Mouse (Mus musculus) forebrain, embryonic 10.5 days (tissue): ENCODE measurements at regions not wholly inside any gene's neighbourhood (a gene's known extent, or its start where the extent isn't known, plus 50 kb on each side); places are given as distances from the start of the nearest gene placed in this dataset.

Experiments used
- DNase-seq: peaks from one replicate; pipeline ENCODE4 v3.0.0-alpha.2; 2017; ENCODE audit warnings: low spot score; ENCODE audit errors: extremely low spot score
- H3K27ac ChIP-seq: fragments of 300-500 bp; sonication (generic); 2 replicates; pipeline ENCODE4 v1.5.1; 2016; ENCODE audit warnings: mild to moderate bottlenecking
- H3K27me3 ChIP-seq: fragments of 300-500 bp; sonication (generic); 2 replicates; pipeline ENCODE4 v1.6.1; 2016; ENCODE audit warnings: mild to moderate bottlenecking; ENCODE audit not compliant: poor library complexity, severe bottlenecking
- H3K36me3 ChIP-seq: fragments of 300-500 bp; sonication (generic); replicated peaks from 2 replicates; pipeline ENCODE4 v1.6.1; 2016; ENCODE audit warnings: mild to moderate bottlenecking, moderate library complexity
- H3K4me1 ChIP-seq: fragments of 300-500 bp; sonication (generic); 2 replicates; pipeline ENCODE4 v1.6.1; 2016
- H3K4me3 ChIP-seq: fragments of 300-500 bp; sonication (generic); 2 replicates; pipeline ENCODE4 v1.5.1; 2016; ENCODE audit warnings: mild to moderate bottlenecking, moderate library complexity
- H3K9me3 ChIP-seq: fragments of 300-500 bp; sonication (generic); 2 replicates; pipeline ENCODE4 v1.6.1; 2016; ENCODE audit warnings: mild to moderate bottlenecking, moderate library complexity
- WGBS: fragments of 180-500 bp; shearing (Covaris S2); methylation state at CpG from one replicate; pipeline ENCODE4 v1.1.7; 2016; 5-methylcytosine and 5-hydroxymethylcytosine counted together

GRCm38 (mm10) chr11:31524065-31524618 is 147.5 kb downstream of the Bod1 start:
- WGBS: 86% methylated on average over 2 of the region's 2 CpGs
- Histone ChIP-seq H3K9me3 (no peaks in the 10 kb centered on the region), H3K27ac (no peak overlapping the region), H3K4me3 (no peak overlapping the region), H3K4me1 (no peaks in the 10 kb centered on the region), H3K27me3 (no peaks in the 10 kb centered on the region), H3K36me3 (no peaks in the 10 kb centered on the region)
- no peak for DNase-seq

- no peaks in the 10 kb centered on the region for H3K4me1 ChIP-seq
- 78% methylated on average over 2 of the region's 2 CpGs for WGBS
- H3K36me3 ChIP-seq: no peaks in the 10 kb centered on the region
- no peaks in the 10 kb centered on the region for H3K27me3 ChIP-seq
- no peak overlapping the region for H3K27ac ChIP-seq
- no peak overlapping the region for H3K4me3 ChIP-seq
- no peaks in the 10 kb centered on the region for H3K9me3 ChIP-seq
- no peak for DNase-seq
Observed at GRCm38 (mm10) chr11:31522127-31522526, 149.6 kb downstream of the Bod1 start.

- Histone ChIP-seq H3K27ac (no peak overlapping the region), H3K4me1 (no peaks in the 10 kb centered on the region), H3K27me3 (no peaks in the 10 kb centered on the region), H3K36me3 (no peaks in the 10 kb centered on the region), H3K9me3 (no peaks in the 10 kb centered on the region), H3K4me3 (no peak overlapping the region)
- WGBS: 83% methylated on average over 4 of the region's 4 CpGs
- no peak for DNase-seq
Observed at GRCm38 (mm10) chr11:31520909-31521308, 150.8 kb downstream of the Bod1 start.

- H3K4me3 ChIP-seq: no peak overlapping the region
- no peaks in the 10 kb centered on the region for H3K36me3 ChIP-seq
- DNase-seq: no peak
- H3K27me3 ChIP-seq: no peaks in the 10 kb centered on the region
- H3K27ac ChIP-seq: no peak overlapping the region
- H3K4me1 ChIP-seq: no peaks in the 10 kb centered on the region
- 89% methylated on average over 5 of the region's 5 CpGs for WGBS
- no peaks in the 10 kb centered on the region for H3K9me3 ChIP-seq
Observed at GRCm38 (mm10) chr11:31503239-31503916, 133.5 kb upstream of the Stc2 start.

GRCm38 (mm10) chr11:31485429-31485828 is 115.6 kb upstream of the Stc2 start:
- Histone ChIP-seq H3K4me1 (no peaks in the 10 kb centered on the region), H3K36me3 (no peaks in the 10 kb centered on the region), H3K27me3 (no peaks in the 10 kb centered on the region), H3K4me3 (no peak overlapping the region), H3K9me3 (no peaks in the 10 kb centered on the region), H3K27ac (no peak overlapping the region)
- WGBS: 88% methylated on average over 4 of the region's 4 CpGs
- DNase-seq: no peak

- H3K4me1 ChIP-seq: peaks cover 9% of the 10 kb centered on the region; the same call in 1 of the 2 replicates
Observed at GRCm38 (mm10) chr11:31481057-31481340, 111.1 kb upstream of the Stc2 start.

GRCm38 (mm10) chr11:31480225-31481056 is 110.6 kb upstream of the Stc2 start:
- Histone ChIP-seq H3K4me1 (peaks cover 9% of the 10 kb centered on the region; the same call in 1 of the 2 replicates), H3K9me3 (no peaks in the 10 kb centered on the region), H3K27me3 (no peaks in the 10 kb centered on the region), H3K27ac (no peak overlapping the region), H3K4me3 (no peak overlapping the region), H3K36me3 (no peaks in the 10 kb centered on the region)
- no peak for DNase-seq
- WGBS: 81% methylated on average over 5 of the region's 5 CpGs

More at GRCm38 (mm10) chr11:31481057-31481340, 111.1 kb upstream of the Stc2 start:
- no peak for DNase-seq
- H3K9me3 ChIP-seq: no peaks in the 10 kb centered on the region
- no peak overlapping the region for H3K27ac ChIP-seq
- WGBS: 80% methylated on average over 1 of the region's 1 CpGs
- no peaks in the 10 kb centered on the region for H3K36me3 ChIP-seq
- no peak overlapping the region for H3K4me3 ChIP-seq
- no peaks in the 10 kb centered on the region for H3K27me3 ChIP-seq

GRCm38 (mm10) chr11:31477763-31478162 is 107.9 kb upstream of the Stc2 start:
- H3K27me3 ChIP-seq: no peaks in the 10 kb centered on the region
- H3K27ac ChIP-seq: no peak overlapping the region
- no peaks in the 10 kb centered on the region for H3K36me3 ChIP-seq
- H3K4me1 ChIP-seq: peaks cover 18% of the 10 kb centered on the region
- WGBS: 80% methylated on average over 1 of the region's 1 CpGs
- no peaks in the 10 kb centered on the region for H3K9me3 ChIP-seq
- DNase-seq: no peak
- no peak overlapping the region for H3K4me3 ChIP-seq

GRCm38 (mm10) chr11:31477104-31477503 is 107.2 kb upstream of the Stc2 start:
- WGBS: 73% methylated on average over 3 of the region's 3 CpGs
- DNase-seq: no peak
- Histone ChIP-seq H3K27me3 (no peaks in the 10 kb centered on the region), H3K4me1 (peaks cover 18% of the 10 kb centered on the region), H3K27ac (no peak overlapping the region), H3K4me3 (no peak overlapping the region), H3K36me3 (no peaks in the 10 kb centered on the region), H3K9me3 (no peaks in the 10 kb centered on the region)

GRCm38 (mm10) chr11:31473017-31473416 is 103.1 kb upstream of the Stc2 start:
- Histone ChIP-seq H3K4me3 (no peak overlapping the region), H3K9me3 (no peaks in the 10 kb centered on the region)
- 68% methylated on average over 4 of the region's 4 CpGs for WGBS

GRCm38 (mm10) chr11:31470681-31471414 is 101.0 kb upstream of the Stc2 start:
- H3K9me3 ChIP-seq: no peaks in the 10 kb centered on the region
- H3K27me3 ChIP-seq: no peaks in the 10 kb centered on the region
- H3K27ac ChIP-seq: no peak overlapping the region
- 73% methylated on average over 2 of the region's 2 CpGs for WGBS
- no peak for DNase-seq
- no peak overlapping the region for H3K4me3 ChIP-seq
- H3K36me3 ChIP-seq: no peaks in the 10 kb centered on the region
- peaks cover 9% of the 10 kb centered on the region for H3K4me1 ChIP-seq

More at GRCm38 (mm10) chr11:31473017-31473416, 103.1 kb upstream of the Stc2 start:
- Histone ChIP-seq H3K27ac (no peak overlapping the region), H3K4me1 (peaks cover 18% of the 10 kb centered on the region), H3K27me3 (no peaks in the 10 kb centered on the region), H3K36me3 (no peaks in the 10 kb centered on the region)
- no peak for DNase-seq

GRCm38 (mm10) chr11:31464844-31465243 is 95.0 kb upstream of the Stc2 start:
- Histone ChIP-seq H3K27me3 (no peaks in the 10 kb centered on the region), H3K9me3 (no peaks in the 10 kb centered on the region), H3K4me1 (no peaks in the 10 kb centered on the region), H3K36me3 (no peaks in the 10 kb centered on the region), H3K4me3 (no peak overlapping the region), H3K27ac (no peak overlapping the region)
- WGBS: 93% methylated on average over 1 of the region's 1 CpGs
- no peak for DNase-seq

- Histone ChIP-seq H3K4me1 (no peaks in the 10 kb centered on the region), H3K27ac (no peak overlapping the region), H3K36me3 (no peaks in the 10 kb centered on the region), H3K27me3 (no peaks in the 10 kb centered on the region), H3K9me3 (no peaks in the 10 kb centered on the region), H3K4me3 (no peak overlapping the region)
- DNase-seq: no peak
Observed at GRCm38 (mm10) chr11:31462440-31462839, 92.6 kb upstream of the Stc2 start.
